Mouse (Mus musculus) midbrain, embryonic 16.5 days (tissue): Measurements from ENCODE around the gene Fam170b. TPM values are rescaled to one million over a fixed set of nuclear protein-coding genes. Genes with fewer than 3 reads are reported as not detected.

Source experiments
- ATAC-seq: fragments of 200-750 bp; cut with Nextera tagmentation; 2 replicates; pipeline ENCODE4 v1.8.0; 2017; ENCODE audit warnings: moderate TSS enrichment
- H3K27ac ChIP-seq: fragments of 300-500 bp; sonication (generic); 2 replicates; pipeline ENCODE4 v1.5.1; 2014; ENCODE audit warnings: mild to moderate bottlenecking, low read length, mixed read lengths
- H3K27me3 ChIP-seq: fragments of 300-500 bp; sonication (generic); 2 replicates; pipeline ENCODE4 v1.6.1; 2014; ENCODE audit warnings: low read depth, low read length, mixed read lengths; ENCODE audit not compliant: control insufficient read depth, insufficient read depth
- H3K36me3 ChIP-seq: fragments of 300-500 bp; sonication (generic); 2 replicates; pipeline ENCODE4 v1.6.1; 2014; ENCODE audit warnings: mild to moderate bottlenecking, low read length, moderate library complexity, mixed read lengths; ENCODE audit not compliant: control insufficient read depth, insufficient read depth
- H3K4me1 ChIP-seq: fragments of 300-500 bp; sonication (generic); 2 replicates; pipeline ENCODE4 v1.6.1; 2014; ENCODE audit warnings: mild to moderate bottlenecking, low read length, mixed read lengths; ENCODE audit not compliant: control insufficient read depth, insufficient read depth
- H3K4me2 ChIP-seq: fragments of 300-500 bp; sonication (generic); 2 replicates; pipeline ENCODE4 v1.6.1; 2014; ENCODE audit warnings: mild to moderate bottlenecking, low read length, mixed read lengths
- H3K4me3 ChIP-seq: fragments of 300-500 bp; sonication (generic); 2 replicates; pipeline ENCODE4 v1.5.1; 2014; ENCODE audit warnings: low read depth, mild to moderate bottlenecking, low read length, moderate library complexity, mixed read lengths
- H3K9ac ChIP-seq: fragments of 300-500 bp; sonication (generic); 2 replicates; pipeline ENCODE4 v1.6.1; 2014; ENCODE audit warnings: low read depth, low read length, mixed read lengths
- H3K9me3 ChIP-seq: fragments of 300-500 bp; sonication (generic); replicated peaks from 2 replicates; pipeline ENCODE4 v1.6.1; 2014; ENCODE audit warnings: mild to moderate bottlenecking, low read length, mixed read lengths; ENCODE audit not compliant: control insufficient read depth, poor library complexity, severe bottlenecking
- WGBS: fragments of 180-500 bp; shearing (Covaris S2); extraction: QIAGEN DNeasy Blood & Tissue Kit; methylation state at CpG from one replicate; pipeline ENCODE4 v1.1.7; 2014; 5-methylcytosine and 5-hydroxymethylcytosine counted together
- polyA plus RNA-seq: library from polyadenylated mRNA; unstranded; fragments of >200 nt; fragmentation: Nextera tagmentation; extraction: Ambion mirVana; gene quantifications from 2 replicates; pipeline ENCODE4 v1.2.1, GENCODE M21; 2015

The Fam170b gene
- polyA plus RNA-seq, 1 experiment from 2014 or later = 0.08 TPM

DNA sequence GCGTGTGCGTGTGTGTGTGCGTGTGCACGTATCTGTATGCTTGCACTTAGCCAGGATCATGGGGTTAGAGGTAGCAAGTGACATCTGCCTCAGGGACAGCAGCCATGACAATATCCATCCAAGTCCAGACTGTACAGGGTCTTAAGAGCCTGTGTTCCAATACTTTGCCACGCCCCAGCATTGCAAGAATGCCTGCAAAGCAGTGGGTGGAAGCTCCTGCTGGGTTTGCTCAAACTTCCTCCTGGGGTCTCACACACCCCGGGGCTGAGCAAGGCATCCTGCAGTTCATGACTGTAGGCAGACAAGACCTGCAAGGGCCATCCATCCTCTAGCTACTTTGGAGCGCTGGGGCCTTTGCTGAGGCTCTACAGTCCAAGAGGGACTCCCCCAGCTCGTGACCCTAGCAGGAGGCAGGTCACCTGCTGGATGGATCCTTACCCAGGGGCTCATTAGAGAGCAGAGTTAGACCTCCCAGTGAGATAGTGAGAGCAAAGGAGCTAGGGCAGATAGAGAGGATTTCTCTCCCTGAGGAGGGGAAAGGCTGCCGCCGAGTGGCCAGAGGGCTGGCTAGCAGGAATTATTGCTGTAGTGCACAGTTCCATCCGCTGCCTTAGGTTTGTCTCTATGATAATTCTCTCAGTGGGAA, 32.6 kb upstream of the Fam170b start:
- Histone ChIP-seq H3K36me3 (no peaks in the 10 kb centered on the region), H3K4me1 (no peaks in the 10 kb centered on the region), H3K9ac (no peak overlapping the region), H3K4me3 (no peak overlapping the region), H3K27ac (no peak overlapping the region), H3K9me3 (no peaks in the 10 kb centered on the region), H3K27me3 (no peaks in the 10 kb centered on the region), H3K4me2 (no peak overlapping the region)
- ATAC-seq = 0 out of 2 replicates have a peak, but pooled peaks have one; percentile 36
- WGBS = 52% methylated on average over 11 of the region's 11 CpGs

DNA sequence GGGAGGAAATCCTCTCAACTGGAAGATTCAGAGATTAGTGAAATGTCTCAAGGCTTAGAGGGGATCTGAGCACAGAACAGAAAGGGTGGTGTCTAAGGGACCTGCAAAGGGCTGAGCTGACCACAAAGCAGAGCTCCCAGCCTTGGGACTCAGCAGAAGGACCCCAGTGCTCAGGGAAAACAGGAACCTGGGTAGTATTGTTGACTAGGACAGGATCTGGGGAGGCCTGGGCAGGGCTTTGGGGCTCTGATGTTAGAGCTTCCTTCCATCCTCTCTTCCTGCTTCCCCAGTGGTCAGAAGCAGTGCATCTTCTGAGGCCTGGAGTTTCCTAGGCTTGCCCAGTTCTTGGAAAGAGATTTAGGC, 32.1 kb upstream of the Fam170b start:
- H3K36me3 ChIP-seq = no peaks in the 10 kb centered on the region
- H3K9ac ChIP-seq = no peak overlapping the region
- H3K4me2 ChIP-seq = no peak overlapping the region
- no peak for ATAC-seq
- no peaks in the 10 kb centered on the region for H3K9me3 ChIP-seq
- H3K27ac ChIP-seq = no peak overlapping the region
- H3K4me1 ChIP-seq = no peaks in the 10 kb centered on the region
- H3K27me3 ChIP-seq = no peaks in the 10 kb centered on the region
- no peak overlapping the region for H3K4me3 ChIP-seq

DNA sequence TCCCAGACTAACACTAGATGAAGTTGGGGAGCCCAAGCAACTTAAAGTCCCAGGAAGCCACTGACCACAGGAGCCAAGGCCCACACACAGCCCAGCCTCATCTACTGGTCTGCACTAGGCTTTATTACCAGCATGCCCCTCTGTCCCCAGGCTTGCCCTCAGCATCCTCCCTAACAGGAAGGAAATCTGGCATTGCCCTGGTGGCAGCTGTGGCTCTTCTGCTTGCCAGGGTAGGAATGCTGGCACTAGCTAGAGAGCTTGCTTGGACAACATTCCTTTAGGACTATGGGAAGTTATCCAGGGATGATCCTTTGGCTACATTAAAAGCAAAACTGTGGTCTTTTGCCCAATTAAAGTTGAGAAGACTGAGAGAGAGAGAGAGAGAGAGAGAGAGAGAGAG, 23.7 kb upstream of the Fam170b start:
- Histone ChIP-seq H3K36me3 (no peaks in the 10 kb centered on the region), H3K9me3 (no peaks in the 10 kb centered on the region), H3K4me2 (no peak overlapping the region), H3K27me3 (no peaks in the 10 kb centered on the region), H3K27ac (no peak overlapping the region), H3K9ac (no peak overlapping the region), H3K4me3 (no peak overlapping the region), H3K4me1 (no peaks in the 10 kb centered on the region)
- ATAC-seq = no peak

DNA sequence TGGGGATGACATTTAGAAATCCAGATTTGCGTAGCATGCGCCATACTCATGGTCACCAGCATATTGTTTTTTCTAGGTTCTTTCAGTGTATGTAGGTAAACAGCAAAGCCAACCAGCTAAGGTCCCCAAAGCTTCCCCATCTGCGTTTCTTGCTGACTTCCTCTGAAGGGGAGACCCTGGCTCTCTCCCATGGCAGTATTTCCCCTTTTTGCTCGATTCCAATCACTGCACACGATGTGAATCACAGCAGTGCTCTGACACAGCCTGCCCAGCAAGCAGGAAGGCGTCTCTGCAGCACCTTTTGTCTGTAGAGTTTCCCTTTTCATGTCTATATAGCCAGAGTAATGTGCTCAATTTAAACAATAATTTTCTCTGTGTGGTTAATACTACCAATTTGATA, 21.3 kb upstream of the Fam170b start:
- no peak overlapping the region for H3K9ac ChIP-seq
- no peaks in the 10 kb centered on the region for H3K36me3 ChIP-seq
- no peaks in the 10 kb centered on the region for H3K9me3 ChIP-seq
- H3K27ac ChIP-seq = no peak overlapping the region
- H3K27me3 ChIP-seq = no peaks in the 10 kb centered on the region
- no peak overlapping the region for H3K4me3 ChIP-seq
- no peak overlapping the region for H3K4me2 ChIP-seq
- 60% methylated on average over 6 of the region's 6 CpGs for WGBS
- ATAC-seq = no peak
- H3K4me1 ChIP-seq = no peaks in the 10 kb centered on the region

DNA sequence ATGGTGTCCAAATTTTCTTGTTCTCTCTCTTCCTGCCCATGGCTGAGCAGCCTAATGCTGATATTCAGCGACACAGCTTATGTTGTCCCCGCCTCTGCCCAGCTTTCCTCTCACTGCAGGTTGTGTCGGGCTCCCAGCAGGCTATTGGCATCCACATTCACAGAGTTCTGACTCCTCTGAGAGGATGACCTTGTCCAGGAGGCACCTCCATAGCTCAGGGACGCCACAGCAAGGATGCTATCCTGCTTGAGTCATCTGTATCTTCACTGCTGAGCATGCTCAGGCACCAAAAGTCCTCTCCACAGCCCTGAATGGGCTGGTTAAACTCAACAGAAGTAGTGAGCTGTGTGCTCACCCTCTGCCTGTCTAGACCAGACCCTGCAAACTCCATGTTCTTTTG, 18.8 kb upstream of the Fam170b start:
- H3K9me3 ChIP-seq = no peaks in the 10 kb centered on the region
- H3K9ac ChIP-seq = no peak overlapping the region
- H3K4me3 ChIP-seq = no peak overlapping the region
- no peaks in the 10 kb centered on the region for H3K36me3 ChIP-seq
- H3K27me3 ChIP-seq = no peaks in the 10 kb centered on the region
- 65% methylated on average over 4 of the region's 4 CpGs for WGBS
- no peak for ATAC-seq
- no peak overlapping the region for H3K27ac ChIP-seq
- no peaks in the 10 kb centered on the region for H3K4me1 ChIP-seq
- H3K4me2 ChIP-seq = no peak overlapping the region

DNA sequence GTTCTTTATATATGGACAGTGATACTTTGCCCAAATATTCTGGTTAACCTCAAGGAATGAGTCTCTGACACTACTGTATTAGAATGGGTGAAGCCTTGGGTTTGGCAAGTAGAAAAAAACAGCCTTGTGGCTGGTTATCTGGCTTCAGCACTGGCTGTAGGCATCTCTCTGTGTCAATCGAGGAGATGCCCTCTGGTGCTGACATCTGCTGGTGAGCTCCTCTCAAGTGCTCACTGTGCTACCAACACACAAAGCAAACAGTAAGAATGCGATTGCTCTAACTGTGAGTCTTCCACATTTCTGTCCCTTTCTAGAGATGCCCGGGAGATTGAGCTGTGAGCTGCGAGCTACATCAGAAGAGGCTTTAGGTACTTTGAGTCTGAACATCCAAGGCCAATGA, 17.2 kb upstream of the Fam170b start:
- Histone ChIP-seq H3K4me3 (no peak overlapping the region), H3K4me1 (no peaks in the 10 kb centered on the region), H3K9me3 (no peaks in the 10 kb centered on the region), H3K27ac (no peak overlapping the region), H3K4me2 (no peak overlapping the region), H3K9ac (no peak overlapping the region), H3K36me3 (no peaks in the 10 kb centered on the region), H3K27me3 (no peaks in the 10 kb centered on the region)
- 74% methylated on average over 4 of the region's 4 CpGs for WGBS
- ATAC-seq = no peak

DNA sequence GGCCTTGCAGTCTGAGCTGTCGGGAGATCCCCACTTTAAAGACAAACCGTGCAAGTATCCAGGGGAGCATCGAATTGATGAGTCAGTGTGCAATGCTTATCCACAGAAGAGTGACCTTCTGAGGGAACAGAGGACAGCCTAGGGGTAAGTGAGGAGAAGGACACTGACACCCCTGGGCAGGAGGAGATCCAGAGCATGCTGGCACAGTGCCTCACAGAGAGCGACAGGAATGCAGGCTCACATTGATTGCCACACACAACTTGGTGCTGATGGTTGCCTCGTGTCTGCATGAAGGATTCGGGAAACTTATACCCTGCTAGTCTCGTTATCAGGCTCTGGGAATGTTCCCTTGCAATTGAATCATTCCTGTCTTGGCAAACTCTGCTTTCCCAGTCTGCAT, 16.5 kb upstream of the Fam170b start:
- H3K36me3 ChIP-seq = no peaks in the 10 kb centered on the region
- WGBS = 73% methylated on average over 7 of the region's 7 CpGs
- H3K4me2 ChIP-seq = no peak overlapping the region
- no peak for ATAC-seq
- no peak overlapping the region for H3K4me3 ChIP-seq
- no peaks in the 10 kb centered on the region for H3K9me3 ChIP-seq
- H3K27me3 ChIP-seq = no peaks in the 10 kb centered on the region
- no peak overlapping the region for H3K9ac ChIP-seq
- no peak overlapping the region for H3K27ac ChIP-seq
- no peaks in the 10 kb centered on the region for H3K4me1 ChIP-seq

DNA sequence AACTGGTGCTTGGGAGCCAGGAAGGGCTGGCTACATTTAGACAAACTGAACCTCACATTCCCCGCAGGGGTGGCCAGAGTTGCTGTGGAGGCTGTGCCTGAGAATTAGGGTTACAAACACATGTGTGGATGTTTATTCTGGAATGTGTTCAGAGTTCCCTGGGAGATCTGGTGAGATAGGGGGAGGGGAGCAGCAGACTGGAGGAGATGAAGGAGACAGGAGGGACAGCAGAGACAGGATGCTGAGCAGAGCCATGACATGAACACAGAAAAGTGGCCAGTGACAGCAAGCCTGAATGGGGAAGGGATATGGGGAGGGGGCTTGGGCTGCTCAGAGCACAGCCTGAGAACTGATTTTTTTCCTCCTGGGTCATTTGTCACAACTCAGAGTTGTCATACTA, 14.5 kb upstream of the Fam170b start:
- H3K27ac ChIP-seq = no peak overlapping the region
- no peak overlapping the region for H3K4me2 ChIP-seq
- H3K27me3 ChIP-seq = no peaks in the 10 kb centered on the region
- no peaks in the 10 kb centered on the region for H3K36me3 ChIP-seq
- no peaks in the 10 kb centered on the region; the same call in 1 of the 2 replicates for H3K4me1 ChIP-seq
- H3K4me3 ChIP-seq = no peak overlapping the region
- ATAC-seq = no peak
- WGBS = 89% methylated on average over 1 of the region's 1 CpGs
- no peak overlapping the region for H3K9ac ChIP-seq
- no peaks in the 10 kb centered on the region for H3K9me3 ChIP-seq

DNA sequence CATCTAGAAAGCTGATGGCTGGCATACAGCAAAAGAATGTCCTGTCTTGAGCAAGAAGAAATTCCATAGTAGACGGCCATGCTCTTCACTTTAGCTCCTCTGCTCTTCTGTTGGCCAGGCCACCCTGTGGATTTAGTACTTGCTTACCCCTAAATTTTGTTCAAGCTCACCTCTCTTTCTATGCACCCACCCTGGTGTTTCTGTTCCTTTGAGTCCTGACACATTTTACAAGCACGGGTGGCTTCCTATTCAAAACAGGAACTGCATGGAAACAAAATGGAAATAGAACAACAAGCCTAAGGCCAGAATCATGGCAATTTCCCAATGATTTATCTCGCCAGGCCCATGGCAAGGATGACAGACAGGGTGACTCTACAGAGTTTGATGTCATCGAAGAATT, 10.9 kb upstream of the Fam170b start:
- Histone ChIP-seq H3K36me3 (no peaks in the 10 kb centered on the region), H3K27me3 (no peaks in the 10 kb centered on the region), H3K9me3 (no peaks in the 10 kb centered on the region), H3K27ac (no peak overlapping the region), H3K4me2 (no peak overlapping the region), H3K4me1 (no peaks in the 10 kb centered on the region; the same call in 1 of the 2 replicates), H3K4me3 (no peak overlapping the region), H3K9ac (no peak overlapping the region)
- WGBS = 82% methylated on average over 4 of the region's 4 CpGs
- no peak for ATAC-seq
